Mouse (Mus musculus) erythroblast, embryonic 14.5 days (primary cell): ENCODE results near the gene Tenm4.

Experiments
- GATA1 ChIP-seq: IDR thresholded peaks from 2 replicates; pipeline ENCODE4 v1.6.1; 2012; ENCODE audit warnings: low read length, inconsistent platforms, mixed read lengths
- TAL1 ChIP-seq: IDR thresholded peaks from 3 replicates; pipeline ENCODE4 v1.6.1; 2012; ENCODE audit warnings: low read length, inconsistent platforms, mixed read lengths

DNA sequence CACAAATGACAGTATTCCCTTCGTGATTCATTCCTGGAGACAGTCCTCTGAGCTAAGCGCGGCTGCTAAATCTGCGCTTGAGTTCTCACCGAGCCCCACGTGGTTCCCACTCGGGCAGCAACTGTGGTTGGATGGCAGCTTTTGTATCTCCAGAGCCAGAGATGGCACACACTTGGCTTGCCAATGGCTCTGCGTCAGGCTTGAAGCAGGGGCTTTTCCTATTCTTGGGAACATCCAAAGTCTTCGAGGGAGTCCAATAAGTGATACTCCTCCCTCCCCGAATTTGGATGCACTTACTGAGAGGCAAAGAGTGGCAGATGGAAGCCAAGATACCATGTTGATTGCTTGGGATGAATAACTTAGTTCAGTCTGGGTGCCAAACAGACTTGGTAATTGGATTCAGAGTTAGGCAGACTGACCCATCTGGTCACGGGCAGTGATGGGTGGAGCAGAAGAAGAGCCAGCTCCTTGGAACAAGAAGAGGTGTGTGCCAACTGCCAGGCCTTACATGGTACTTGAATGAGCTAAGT lies 303.6 kb downstream of the Tenm4 start:
- TF ChIP-seq GATA1: no peak
- TF ChIP-seq TAL1: no peak
